Mouse (Mus musculus) right cerebral cortex, postnatal 10 days (tissue): ENCODE measurements at regions not wholly inside any gene's neighbourhood (a gene's known extent, or its start where the extent isn't known, plus 50 kb on each side); places are given as distances from the start of the nearest gene placed in this dataset.

ENCODE experiments used
- DNase-seq, 2 experiments: peaks; one replicate each; pipeline ENCODE4 v3.0.0; 2021; ENCODE audit warnings: low spot score in 2 of 2

- DNase-seq = no peak
Measured at GRCm38 (mm10) chr15:51255203-51255615, 2629.5 kb upstream of the Gm7489 start.

- no peak for DNase-seq
Measured at GRCm38 (mm10) chr15:51256681-51257080, 2628.0 kb upstream of the Gm7489 start.

GRCm38 (mm10) chr15:51264599-51265163 is 2620.0 kb upstream of the Gm7489 start:
- no peak for DNase-seq

- no peak for DNase-seq
Measured at GRCm38 (mm10) chr15:51265971-51266370, 2618.7 kb upstream of the Gm7489 start.

GRCm38 (mm10) chr15:51271632-51272312 is 2612.9 kb upstream of the Gm7489 start:
- peak; percentile 20 to 23 for DNase-seq

GRCm38 (mm10) chr15:51285334-51285733 is 2599.4 kb upstream of the Gm7489 start:
- DNase-seq = no peak

GRCm38 (mm10) chr15:51286352-51286751 is 2598.4 kb upstream of the Gm7489 start:
- DNase-seq = no peak

GRCm38 (mm10) chr15:51288911-51289432 is 2595.7 kb upstream of the Gm7489 start:
- no peak for DNase-seq

- no peak for DNase-seq
Measured at GRCm38 (mm10) chr15:51289916-51290315, 2594.8 kb upstream of the Gm7489 start.

- DNase-seq = no peak
Measured at GRCm38 (mm10) chr15:51291183-51291582, 2593.5 kb upstream of the Gm7489 start.

- no peak for DNase-seq
Measured at GRCm38 (mm10) chr15:51296841-51297240, 2587.9 kb upstream of the Gm7489 start.

- DNase-seq = no peak
Measured at GRCm38 (mm10) chr15:51318072-51318471, 2566.6 kb upstream of the Gm7489 start.

- DNase-seq = no peak
Measured at GRCm38 (mm10) chr15:51318760-51319159, 2565.9 kb upstream of the Gm7489 start.

GRCm38 (mm10) chr15:51320366-51320894 is 2564.3 kb upstream of the Gm7489 start:
- peak; percentile 24 to 29 for DNase-seq

- DNase-seq = no peak
Measured at GRCm38 (mm10) chr15:51323284-51323683, 2561.4 kb upstream of the Gm7489 start.

GRCm38 (mm10) chr15:51324211-51324610 is 2560.5 kb upstream of the Gm7489 start:
- DNase-seq = no peak

- no peak for DNase-seq
Measured at GRCm38 (mm10) chr15:51327702-51328101, 2557.0 kb upstream of the Gm7489 start.

GRCm38 (mm10) chr15:51336441-51336840 is 2548.3 kb upstream of the Gm7489 start:
- no peak for DNase-seq

GRCm38 (mm10) chr15:51346301-51346700 is 2538.4 kb upstream of the Gm7489 start:
- no peak for DNase-seq

GRCm38 (mm10) chr15:51363391-51363790 is 2521.3 kb upstream of the Gm7489 start:
- no peak for DNase-seq

GRCm38 (mm10) chr15:51371162-51371561 is 2513.5 kb upstream of the Gm7489 start:
- DNase-seq = no peak

GRCm38 (mm10) chr15:51390383-51390782 is 2494.3 kb upstream of the Gm7489 start:
- DNase-seq = no peak

GRCm38 (mm10) chr15:51391352-51391751 is 2493.4 kb upstream of the Gm7489 start:
- no peak for DNase-seq
